Mouse (Mus musculus) fibroblast of lung, adult 2 months (primary cell): ENCODE data around the gene Cblb.
A peak's percentile ranks its signal among the peaks of the same experiment; 100 is the strongest.

Source experiments
- DNase-seq: peaks from one replicate; pipeline ENCODE4 v3.0.0-alpha.2; 2011; ENCODE audit warnings: low read depth

Gene Cblb

DNA sequence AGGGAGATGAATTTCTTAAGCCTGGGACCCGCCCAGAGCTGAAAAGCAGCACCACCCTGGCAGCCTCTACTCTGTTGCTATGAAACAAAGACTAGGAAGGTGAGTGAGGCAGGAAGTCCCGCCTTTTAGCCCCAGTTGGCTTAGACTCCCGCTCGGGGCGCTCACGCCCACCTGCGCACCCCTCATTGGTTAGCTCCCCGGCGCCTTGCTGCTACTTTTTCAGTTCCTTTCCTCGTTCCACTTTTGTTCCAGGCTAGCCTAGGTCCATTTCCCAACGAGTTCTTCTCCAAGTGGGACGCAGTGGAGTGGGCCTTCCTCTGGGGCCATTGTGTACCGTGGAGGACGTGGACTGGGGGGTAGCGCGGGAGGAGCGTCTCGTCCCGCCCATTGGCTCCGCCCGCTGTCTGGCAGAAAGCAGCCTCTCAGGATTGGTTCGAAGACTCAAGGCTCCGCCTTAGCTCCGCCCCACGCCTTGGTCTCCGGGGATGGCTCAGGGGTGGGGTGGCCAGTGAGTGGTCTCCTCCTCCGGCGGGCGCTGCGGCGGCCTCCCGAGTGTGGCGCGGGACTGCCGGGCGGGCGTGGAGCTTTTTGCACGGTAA is at the start of gene Cblb:
TSS of gene Cblb (plus strand) at position 135 of the 599 bp plus-strand sequence.
- DNase-seq = peak; percentile 95

DNA sequence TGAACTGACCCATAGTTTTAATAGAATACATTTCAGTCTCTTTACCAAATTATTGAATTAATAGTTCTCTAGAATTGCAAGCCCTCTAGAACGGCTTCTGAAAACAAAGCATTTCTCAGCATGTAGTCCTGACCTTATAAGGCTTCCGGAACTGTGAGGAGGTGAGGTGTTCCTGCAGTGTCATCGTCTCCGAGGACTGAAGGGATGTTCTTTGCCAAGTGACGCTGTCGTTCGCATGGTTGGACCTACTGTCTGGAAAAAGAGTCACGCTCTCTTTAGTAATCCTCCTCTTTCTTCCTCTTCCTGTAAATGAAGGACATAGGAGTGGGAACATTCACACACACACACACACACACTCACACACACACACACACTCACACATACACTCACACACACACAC is 45.6 kb upstream of the Cblb start:
- no peak for DNase-seq

DNA sequence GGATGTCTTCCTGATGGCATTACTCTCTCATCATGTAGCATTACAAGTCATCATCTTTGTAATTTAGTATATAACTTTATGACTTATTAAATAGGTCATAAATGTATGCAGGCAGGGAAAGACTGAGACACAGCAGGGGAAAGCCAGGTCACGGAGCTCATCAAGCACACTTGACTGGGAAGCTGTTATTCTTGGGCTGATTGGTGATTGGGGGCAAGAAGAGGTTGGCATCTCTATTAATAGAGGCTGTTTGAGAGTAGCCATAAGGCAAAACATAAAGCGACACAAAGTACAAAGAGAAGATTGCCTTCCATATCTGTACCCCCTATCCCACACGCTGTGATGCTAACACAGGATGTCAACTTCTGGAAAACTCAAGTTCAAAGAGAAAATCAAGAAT is 44.8 kb upstream of the Cblb start:
- no peak for DNase-seq

DNA sequence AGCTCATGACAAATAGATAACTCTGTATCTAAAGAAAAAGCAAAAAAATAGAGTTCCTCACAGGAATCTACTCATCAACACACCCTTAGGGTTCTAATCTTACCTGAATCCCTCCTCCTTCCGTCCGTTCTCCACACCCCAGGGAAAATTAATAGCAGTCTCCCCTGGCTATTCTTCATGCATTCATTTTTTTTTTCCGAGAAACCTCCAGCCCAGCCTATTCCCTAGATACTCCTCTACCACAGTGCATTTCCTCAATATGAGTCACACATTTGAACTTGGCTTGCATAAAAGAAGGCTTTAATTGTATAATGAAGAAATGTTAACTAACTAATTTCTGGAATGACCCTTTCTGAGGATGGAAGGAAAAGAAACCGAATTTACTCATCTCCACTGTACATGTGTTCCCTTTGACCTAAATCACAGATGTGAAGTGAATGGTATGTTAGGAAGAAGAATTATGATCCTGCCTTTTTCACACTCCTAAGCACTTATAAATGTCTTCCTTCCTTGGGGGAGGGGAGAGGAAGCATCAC is 43.9 kb upstream of the Cblb start:
- peak; percentile 27 for DNase-seq

DNA sequence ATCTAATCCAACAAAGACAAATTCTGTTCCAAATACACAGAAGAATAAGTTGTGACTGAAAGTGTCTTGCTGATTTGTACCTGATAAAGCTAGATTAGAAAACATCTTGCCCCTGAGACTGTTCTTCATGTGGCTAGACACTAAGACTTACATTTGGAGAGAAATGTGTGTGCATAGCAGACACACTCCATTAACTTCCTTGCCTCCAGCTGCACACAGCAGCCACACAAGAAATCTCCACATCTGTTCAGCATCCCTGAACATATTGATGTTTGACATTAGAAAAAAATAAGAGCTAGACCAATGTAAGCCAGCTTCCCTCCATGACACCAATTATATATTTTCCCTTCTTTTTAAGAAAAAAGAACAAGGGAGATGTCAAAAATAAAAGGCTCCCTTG is 43.0 kb upstream of the Cblb start:
- no peak for DNase-seq

DNA sequence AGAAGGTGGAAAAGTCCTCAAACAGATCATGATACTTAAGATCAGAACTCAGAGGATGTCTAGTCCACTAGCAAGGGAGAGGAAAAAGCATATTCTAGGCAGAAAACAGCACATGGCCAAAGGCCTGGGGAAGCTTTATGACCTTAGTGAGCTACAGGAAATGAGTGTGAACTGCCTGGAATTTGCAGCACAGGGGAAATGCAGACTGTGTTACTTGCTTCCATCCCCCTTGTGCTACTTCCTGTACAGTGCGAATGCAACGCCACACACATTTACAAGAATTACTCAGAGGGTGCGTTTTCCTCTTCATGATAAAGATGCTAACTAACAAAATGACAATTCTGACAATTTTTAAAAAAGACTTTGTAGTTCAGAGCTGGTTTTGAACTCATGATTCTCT is 41.8 kb upstream of the Cblb start:
- DNase-seq = no peak

DNA sequence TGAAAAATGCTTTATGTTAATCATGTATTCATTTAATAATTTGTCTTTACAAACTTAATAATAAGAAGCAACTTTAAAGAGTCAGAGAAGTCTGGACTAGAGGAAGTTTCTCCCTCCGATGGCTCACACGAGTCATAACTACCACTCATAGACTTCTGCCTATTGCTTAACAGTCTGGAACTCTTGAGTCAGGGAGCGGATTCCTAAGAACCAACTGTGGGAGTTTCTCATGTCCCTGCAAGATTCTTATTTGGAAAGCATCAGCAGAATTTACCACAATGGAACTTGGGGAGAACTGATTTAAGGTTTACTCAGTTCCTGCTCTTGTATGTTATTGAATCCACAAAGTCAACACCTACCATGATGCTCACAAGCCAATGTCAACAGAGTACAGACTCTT is 31.0 kb upstream of the Cblb start:
- peak; percentile 92 for DNase-seq

DNA sequence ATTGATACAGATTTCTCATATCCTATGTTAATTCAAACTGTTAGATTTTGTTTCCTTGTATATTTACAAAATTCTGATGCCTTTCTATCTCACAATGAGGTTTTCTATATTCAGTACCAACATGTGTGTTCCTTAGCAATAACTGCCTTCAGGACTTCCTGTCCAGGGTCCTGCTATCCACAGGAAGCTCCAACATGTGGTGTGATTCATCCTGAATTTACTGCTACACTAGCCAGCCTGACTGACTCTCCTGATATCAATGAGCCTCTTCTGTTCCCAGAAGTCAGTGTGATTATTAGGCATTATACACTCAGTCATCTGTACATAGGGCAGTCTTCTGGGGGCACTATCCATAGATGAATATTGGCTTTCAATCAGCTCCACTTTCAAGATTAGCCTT is 30.2 kb upstream of the Cblb start:
- no peak for DNase-seq

DNA sequence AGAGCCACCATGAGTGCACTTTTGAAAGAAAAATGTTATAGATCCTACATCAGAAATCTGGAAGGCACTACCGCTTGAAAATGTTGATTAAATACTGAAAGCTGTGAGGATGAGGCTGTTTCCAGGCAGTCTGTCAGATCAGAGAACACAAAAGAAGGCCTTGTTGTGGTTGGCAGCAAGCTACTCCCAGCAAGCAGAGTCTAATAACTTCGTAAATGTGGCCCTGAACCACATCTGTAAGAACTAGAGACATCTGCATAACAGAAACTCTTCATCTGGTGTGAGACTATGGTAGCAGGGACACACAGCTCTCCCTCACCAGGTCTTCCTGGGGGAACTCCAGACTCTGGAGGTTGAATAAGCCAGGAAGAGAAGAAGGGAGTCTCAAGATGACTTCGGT is 24.0 kb upstream of the Cblb start:
- DNase-seq = no peak

DNA sequence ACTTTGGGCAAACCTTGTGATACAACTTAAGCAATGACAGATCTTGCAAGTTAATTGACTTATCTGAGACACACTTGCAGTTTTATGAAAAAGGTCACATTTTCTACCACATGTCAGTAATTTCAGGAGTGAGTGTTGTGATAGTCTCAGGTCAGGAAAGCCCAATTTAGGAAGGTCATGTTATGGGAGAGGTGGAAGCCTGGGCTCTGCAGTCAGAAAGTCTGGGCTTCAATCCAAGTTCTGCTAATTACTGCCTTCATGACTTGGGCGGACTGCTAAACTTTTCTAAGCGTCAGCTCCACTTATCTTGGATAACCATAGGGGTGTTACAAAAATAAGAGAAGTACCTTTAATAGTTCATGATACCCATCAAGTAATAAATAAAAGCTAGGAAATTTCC is 22.6 kb upstream of the Cblb start:
- no peak for DNase-seq

DNA sequence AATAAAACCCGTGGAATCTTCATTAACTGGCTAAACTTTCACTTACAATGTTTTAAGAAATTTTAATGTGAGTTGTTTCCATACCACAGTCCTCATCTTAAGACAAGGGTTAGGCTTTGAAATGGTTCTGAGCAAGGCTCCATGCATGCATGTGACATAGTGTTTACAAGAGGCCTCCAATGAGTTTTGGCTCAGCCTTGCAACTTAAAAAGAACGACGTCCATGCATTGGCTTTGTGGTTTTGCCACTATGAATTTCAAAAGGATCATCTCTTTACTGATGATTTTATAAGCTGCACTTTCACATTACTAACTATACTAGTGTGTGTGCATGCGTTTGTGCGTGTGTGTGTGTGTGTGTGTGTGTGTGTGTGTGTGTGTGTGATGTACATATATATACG is 21.6 kb upstream of the Cblb start:
- no peak for DNase-seq

DNA sequence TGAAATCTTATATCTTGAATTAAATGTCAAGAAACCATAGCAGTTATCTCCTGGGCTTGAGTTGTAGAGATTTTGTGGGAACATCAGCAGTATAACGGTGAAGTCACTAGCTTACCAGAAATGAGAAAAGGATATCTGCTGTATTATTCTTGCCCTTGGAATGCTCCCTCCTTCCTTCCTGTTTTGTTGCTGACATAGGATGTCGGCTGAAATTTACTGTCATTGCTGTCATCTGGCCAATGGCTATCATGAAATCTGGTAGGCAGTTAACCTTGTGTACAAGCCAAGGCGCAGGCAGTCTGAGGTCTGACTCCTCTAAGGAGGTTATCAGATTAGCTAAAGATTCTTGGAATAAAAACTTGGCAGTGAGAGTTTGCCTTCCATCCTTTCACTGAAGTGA is 18.0 kb upstream of the Cblb start:
- no peak for DNase-seq

DNA sequence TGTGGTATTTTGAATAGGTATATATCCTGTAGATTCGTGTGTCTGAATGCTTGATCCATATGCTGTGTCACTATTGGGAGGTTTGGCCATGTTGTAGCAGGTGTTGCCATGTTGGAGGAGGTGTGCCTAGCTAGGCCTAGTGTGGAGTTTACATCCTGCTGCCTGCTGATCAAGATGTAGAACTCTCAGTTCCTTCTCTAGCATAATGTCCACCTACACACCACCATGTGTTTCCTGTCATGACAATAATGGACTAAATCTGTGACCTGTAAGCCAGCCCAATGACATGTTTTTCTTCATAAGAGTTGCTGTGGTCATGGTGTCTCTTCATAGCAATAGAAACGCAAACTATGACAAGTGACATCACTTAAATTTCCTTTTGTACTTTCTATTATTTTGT is 17.2 kb upstream of the Cblb start:
- no peak for DNase-seq

DNA sequence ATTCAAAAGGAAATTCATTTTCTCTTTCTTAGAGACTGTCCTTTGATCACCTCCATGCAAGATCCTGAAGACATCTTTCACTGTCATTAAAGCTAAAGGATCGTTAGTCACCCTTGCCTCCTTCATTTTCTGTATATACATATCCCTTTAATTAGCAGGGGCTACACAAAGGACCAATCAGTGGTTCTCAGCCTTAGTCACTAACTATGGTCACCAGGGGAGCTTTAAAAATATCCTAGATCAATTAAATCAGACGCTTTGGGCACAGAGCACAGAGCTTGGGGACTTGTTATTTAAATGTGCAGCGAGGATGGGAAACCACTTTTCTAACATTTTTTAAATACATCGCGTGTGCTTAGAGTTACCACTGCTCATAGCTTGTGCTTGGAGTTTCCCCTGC is 7.6 kb upstream of the Cblb start:
- no peak for DNase-seq

DNA sequence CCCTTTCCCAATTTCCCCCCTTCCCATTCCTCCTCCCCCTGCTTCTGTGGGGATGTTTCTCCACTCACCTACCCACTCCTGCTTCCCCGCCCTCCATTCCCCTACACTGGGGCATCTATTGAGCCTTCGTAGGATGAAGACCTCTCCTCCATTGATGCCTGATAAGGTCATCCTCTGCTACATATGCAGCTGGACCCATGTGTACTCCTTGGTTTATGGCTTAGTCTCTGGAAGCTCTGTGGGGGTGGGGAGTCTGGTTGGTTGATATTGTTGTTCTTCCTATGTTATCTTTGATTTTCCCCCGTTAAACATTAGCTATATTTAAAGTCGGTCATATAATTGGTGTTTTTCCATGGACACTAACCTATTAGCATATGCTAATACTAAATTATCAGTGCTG is 3.7 kb upstream of the Cblb start:
- DNase-seq = no peak

DNA sequence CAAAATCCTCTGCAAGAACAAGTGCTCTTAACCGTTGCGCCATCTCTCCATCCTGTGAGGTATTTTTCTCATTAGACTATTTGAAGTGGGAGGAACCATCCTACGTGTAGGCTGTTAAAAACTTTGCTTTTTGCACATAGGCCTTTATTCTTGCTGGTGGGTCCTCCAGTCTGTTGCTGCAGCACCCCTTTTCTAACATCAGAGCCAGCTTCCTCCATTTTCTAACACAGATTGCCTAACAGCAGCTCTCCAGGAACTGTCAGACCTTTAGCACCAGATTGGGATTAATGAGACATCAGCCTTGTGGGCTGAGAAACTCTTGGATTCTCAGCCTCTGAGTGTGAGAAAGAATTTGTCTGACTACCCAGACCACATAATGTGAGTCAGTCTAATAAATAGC is 2.0 kb upstream of the Cblb start:
- no peak for DNase-seq

DNA sequence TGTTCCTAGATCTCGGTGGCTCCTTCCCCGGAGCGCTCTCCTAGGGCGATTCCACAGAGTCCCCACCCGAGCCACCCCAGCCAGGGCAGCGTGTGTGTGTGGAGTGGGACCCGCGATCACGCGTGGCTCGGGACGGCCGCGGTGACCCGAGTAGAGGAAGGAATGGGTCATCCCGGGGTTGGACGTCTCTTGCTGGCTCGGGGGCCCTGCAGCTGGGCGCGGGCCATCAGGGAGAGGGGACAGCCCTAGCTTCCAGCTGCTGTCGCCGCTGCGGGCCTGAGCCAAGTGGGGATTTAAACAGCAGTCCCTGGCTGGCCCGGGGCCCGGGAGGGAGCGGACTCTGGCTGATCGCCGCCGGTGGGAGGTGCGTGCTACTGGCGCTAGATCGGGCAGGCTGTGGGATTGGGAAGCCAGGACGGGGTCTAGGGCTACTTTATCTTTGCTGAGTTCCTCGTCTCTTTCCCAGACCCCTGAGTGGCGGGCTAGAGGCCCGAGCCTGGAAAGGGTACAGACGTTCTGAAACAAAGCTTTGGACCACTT is 757 bp downstream of the Cblb start:
- DNase-seq = no peak

DNA sequence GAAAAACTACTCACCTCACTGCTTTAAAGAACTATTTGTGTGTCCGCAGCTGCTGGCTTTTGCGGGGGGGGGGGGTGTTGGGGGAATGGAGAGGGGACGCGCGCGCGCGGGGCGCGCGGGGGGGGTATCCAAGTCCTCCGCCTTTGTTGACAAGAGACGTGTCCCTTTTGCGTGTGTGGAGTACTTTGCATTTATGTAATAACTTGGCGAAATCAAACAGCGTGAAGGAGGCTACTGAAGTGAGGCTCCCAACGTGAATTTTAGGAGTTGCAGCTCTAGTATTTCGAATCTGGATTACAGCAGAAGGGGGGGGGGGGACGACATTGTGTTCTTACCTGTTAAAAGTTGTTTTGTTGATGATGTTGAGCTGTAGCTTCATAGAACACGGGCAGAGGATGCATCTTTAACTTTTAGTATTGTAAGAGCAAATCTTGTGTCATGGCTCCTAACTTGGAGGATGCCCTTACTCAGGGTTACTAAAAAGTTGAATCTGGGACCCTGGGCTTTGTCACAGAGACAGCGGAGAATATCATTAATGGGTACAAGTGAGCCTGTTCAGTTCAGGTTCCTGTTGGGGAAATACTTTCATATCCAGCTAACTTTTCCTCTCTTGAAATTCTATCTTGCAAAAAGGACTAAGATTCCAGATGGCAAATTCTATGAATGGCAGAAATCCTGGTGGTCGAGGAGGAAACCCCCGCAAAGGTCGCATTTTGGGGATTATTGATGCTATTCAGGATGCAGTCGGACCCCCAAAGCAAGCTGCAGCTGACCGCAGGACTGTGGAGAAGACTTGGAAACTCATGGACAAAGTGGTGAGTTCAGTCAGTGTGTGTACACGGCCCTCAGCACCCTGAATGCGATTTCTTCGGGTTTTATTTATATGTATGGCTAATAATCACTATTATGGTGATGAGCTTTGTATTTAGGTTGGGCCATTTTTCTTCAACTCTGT is 1.6 kb downstream of the Cblb start:
- DNase-seq = no peak

DNA sequence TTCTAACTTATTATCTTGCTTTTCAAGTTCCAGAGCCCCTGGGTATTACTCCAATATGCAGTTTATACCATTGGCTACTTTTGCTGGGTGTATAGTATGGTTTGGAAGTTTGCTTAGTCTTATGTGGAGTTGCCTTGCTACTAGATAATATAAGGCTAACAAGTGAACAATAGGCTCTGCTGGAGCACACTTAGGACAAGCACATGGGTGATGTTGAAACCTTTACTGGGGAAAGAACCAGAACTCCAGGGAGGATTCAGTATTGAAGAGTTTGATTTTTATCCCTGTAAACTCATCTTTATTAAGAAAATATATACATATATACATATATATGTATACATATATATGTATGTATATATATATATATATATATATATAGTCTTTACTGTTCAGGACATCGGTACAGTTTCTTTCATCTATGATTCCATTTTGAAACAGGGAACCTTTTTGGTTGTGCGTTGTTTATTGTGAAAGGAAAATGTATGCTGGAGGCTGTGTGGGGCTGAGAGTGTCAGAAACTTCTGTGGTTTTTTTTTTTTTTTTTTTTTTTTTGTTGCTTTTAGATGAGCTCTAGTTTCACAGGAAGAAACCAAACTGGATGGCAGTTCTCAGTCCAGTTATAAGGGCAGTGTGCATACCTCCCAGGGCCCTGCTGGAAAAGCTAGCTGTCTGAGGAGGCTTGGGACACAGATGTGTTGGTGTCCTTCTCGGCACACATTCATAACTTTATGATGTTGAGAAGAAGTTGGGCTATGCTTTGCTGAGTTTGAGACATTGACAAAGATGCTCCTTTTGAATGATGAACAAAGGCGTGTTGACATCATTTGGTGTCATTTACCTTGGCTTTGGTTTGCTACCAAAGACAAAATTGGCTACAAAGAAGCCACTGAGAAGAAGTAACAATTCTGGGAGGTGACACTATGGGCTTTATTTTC is 2.6 kb downstream of the Cblb start:
- DNase-seq = no peak

DNA sequence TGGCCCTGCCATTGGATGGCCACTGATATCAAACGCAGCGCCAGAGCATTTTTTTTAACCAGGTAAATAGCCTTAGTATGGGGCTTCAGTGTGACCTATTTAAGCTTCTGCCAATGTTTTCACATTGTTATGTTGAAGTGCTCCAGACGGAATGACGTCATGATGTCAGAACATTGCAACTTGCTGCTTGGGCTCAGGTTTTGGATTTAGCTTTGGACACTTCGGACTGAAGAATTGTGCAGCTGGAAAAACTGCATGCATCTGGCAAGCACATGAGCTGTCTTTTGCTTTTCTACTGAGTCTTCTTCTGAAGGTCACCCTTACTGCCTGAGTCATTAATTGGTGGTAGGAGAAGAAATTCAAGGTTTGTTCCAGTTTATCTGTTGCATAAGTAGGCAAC is 3.3 kb downstream of the Cblb start:
- DNase-seq = no peak

DNA sequence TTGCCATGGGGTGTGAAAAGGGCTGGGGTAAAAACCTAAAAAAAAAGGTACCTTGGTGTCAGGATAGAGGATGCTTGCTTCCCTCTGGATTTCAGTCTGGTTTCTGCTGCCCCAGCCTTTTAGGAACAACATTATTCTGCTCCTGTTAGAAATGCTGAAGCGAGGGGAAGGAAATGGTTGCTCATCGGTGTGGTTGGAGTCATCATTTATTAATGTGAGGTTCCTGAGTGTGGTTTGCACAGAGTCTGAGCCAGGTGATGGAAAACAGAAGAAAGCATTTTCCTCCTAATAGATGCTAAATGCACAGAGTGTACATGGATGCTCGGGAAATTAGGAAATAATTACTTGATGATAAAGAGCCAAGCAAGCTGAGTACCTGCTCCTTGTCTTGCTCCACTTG is 5.3 kb downstream of the Cblb start:
- DNase-seq = no peak

DNA sequence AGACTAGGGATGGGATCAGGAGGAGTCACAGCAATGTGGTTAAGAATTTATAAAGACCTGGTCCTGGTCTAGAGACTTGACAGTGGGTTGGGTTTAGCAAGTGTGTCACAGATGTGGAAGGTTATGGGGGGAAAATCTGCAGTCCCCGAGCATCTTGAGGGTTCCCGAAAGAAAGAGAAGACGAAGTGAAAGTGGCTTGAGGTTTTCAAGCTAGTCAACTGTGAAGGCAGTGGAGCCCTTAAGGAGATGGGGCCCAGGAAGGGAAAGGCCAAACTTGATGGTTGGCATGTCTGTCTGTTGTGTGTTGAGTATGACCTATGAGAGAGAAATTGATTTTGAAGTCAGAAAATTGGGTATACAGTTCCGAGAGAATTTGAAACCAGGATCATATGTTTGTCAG is 7.3 kb downstream of the Cblb start:
- DNase-seq = no peak
